Mouse (Mus musculus) liver, embryonic 13.5 days (tissue): Measurements from ENCODE around the gene Cdkl4. TPM values are rescaled to one million over a fixed set of nuclear protein-coding genes. Genes with fewer than 3 reads are reported as not detected.
A peak's percentile ranks its signal among the peaks of the same experiment; 100 is the strongest.

ENCODE experiments used
- ATAC-seq: fragments of 200-750 bp; cut with Nextera tagmentation; 2 replicates; pipeline ENCODE4 v1.8.0; 2017; ENCODE audit warnings: low read depth, mild to moderate bottlenecking, moderate number of reproducible peaks, moderate library complexity
- DNase-seq: peaks from one replicate; pipeline ENCODE4 v3.0.0; 2022
- H3K27ac ChIP-seq: fragments of 300-500 bp; sonication (generic); 2 replicates; pipeline ENCODE4 v1.5.1; 2015; ENCODE audit warnings: moderate library complexity, mild to moderate bottlenecking, inconsistent platforms
- H3K27me3 ChIP-seq: fragments of 300-500 bp; sonication (generic); 2 replicates; pipeline ENCODE4 v1.6.1; 2015; ENCODE audit warnings: mild to moderate bottlenecking, inconsistent platforms
- H3K36me3 ChIP-seq: fragments of 300-500 bp; sonication (generic); 2 replicates; pipeline ENCODE4 v1.6.1; 2015; ENCODE audit warnings: mild to moderate bottlenecking, inconsistent platforms
- H3K4me1 ChIP-seq: fragments of 300-500 bp; sonication (generic); replicated peaks from 2 replicates; pipeline ENCODE4 v1.6.1; 2015; ENCODE audit warnings: inconsistent platforms
- H3K4me2 ChIP-seq: fragments of 300-500 bp; sonication (generic); 2 replicates; pipeline ENCODE4 v1.6.1; 2015; ENCODE audit warnings: inconsistent platforms, mild to moderate bottlenecking, moderate library complexity
- H3K4me3 ChIP-seq: fragments of 300-500 bp; sonication (generic); replicated peaks from 2 replicates; pipeline ENCODE4 v1.5.1; 2015; ENCODE audit warnings: mild to moderate bottlenecking, inconsistent platforms
- H3K9ac ChIP-seq: fragments of 300-500 bp; sonication (generic); 2 replicates; pipeline ENCODE4 v1.6.1; 2015; ENCODE audit warnings: mild to moderate bottlenecking, inconsistent platforms
- H3K9me3 ChIP-seq: fragments of 300-500 bp; sonication (generic); replicated peaks from 2 replicates; pipeline ENCODE4 v1.6.1; 2016; ENCODE audit warnings: inconsistent platforms
- WGBS: fragments of 180-500 bp; shearing (Covaris S2); methylation state at CpG from one replicate; pipeline ENCODE4 v1.1.7; 2015; ENCODE audit not compliant: insufficient replicate concordance; 5-methylcytosine and 5-hydroxymethylcytosine counted together
- polyA plus RNA-seq: library from polyadenylated mRNA; unstranded; fragments of >200 nt; fragmentation: Nextera tagmentation; extraction: Ambion mirVana; gene quantifications from 2 replicates; pipeline ENCODE4 v1.2.1, GENCODE M21; 2015

Cdkl4 gene
- polyA plus RNA-seq, 1 experiment from 2014 or later = 0.15 TPM

GRCm38 (mm10) chr17:80479295-80480030 lies 98.2 kb downstream of the Cdkl4 start:
- H3K27me3 ChIP-seq = no peaks in the 10 kb centered on the region
- WGBS = under 1% methylated on average over 71 of the region's 71 CpGs
- peak overlapping the region; percentile 95 for H3K9ac ChIP-seq
- H3K9me3 ChIP-seq = no peaks in the 10 kb centered on the region
- peak overlapping the region; percentile 92 for H3K27ac ChIP-seq
- peaks cover 5% of the 10 kb centered on the region; the same call in 1 of the 2 replicates for H3K36me3 ChIP-seq
- H3K4me1 ChIP-seq = peaks cover 71% of the 10 kb centered on the region
- H3K4me3 ChIP-seq = peak overlapping the region; percentile 91
- ATAC-seq (peak; percentile 52), DNase-seq (peak; percentile 58)
- H3K4me2 ChIP-seq = peak overlapping the region; percentile 90

GRCm38 (mm10) chr17:80477679-80478078 lies 99.9 kb downstream of the Cdkl4 start:
- no peak overlapping the region for H3K4me3 ChIP-seq
- no peak overlapping the region for H3K27ac ChIP-seq
- peaks cover 11% of the 10 kb centered on the region; the same call in 1 of the 2 replicates for H3K36me3 ChIP-seq
- H3K4me2 ChIP-seq = peak overlapping the region; percentile 90; the same call in 1 of the 2 replicates
- no peak overlapping the region for H3K9ac ChIP-seq
- 71% methylated on average over 2 of the region's 2 CpGs for whole genome bisulfite sequencing
- H3K27me3 ChIP-seq = no peaks in the 10 kb centered on the region
- DNase-seq (no peak), ATAC-seq (no peak)
- H3K4me1 ChIP-seq = peaks cover 72% of the 10 kb centered on the region
- no peaks in the 10 kb centered on the region for H3K9me3 ChIP-seq

- Histone ChIP-seq H3K4me1 (peaks cover 70% of the 10 kb centered on the region), H3K27ac (no peak overlapping the region), H3K4me2 (no peak overlapping the region), H3K4me3 (no peak overlapping the region), H3K9ac (no peak overlapping the region), H3K27me3 (no peaks in the 10 kb centered on the region), H3K9me3 (no peaks in the 10 kb centered on the region), H3K36me3 (peaks cover 11% of the 10 kb centered on the region; the same call in 1 of the 2 replicates)
- 30% methylated on average over 4 of the region's 4 CpGs for WGBS
- peak; percentile 24 for DNase-seq
- no peak for ATAC-seq
Measured at GRCm38 (mm10) chr17:80476496-80476895, 101.1 kb downstream of the Cdkl4 start.

Other genes with a start within 250 kb of the Cdkl4 start
- gene Gm10190, start 204.3 kb downstream of the Cdkl4 start, polyA plus RNA-seq = not detected in 2 replicates
- 1.1 TPM in 2 replicates for gene Sos1, start 97.4 kb downstream of the Cdkl4 start, polyA plus RNA-seq
- 3.3 TPM in 2 replicates for gene Map4k3, start 150.7 kb upstream of the Cdkl4 start, polyA plus RNA-seq